Mouse (Mus musculus) hindbrain, postnatal 0 days (tissue): Measurements from ENCODE around the gene Dennd6a. TPM values are rescaled to one million over a fixed set of nuclear protein-coding genes. Genes with fewer than 3 reads are reported as not detected.

Source experiments
- ATAC-seq: fragments of 200-750 bp; cut with Nextera tagmentation; 2 replicates; pipeline ENCODE4 v1.8.0; 2017; ENCODE audit warnings: mild to moderate bottlenecking, moderate TSS enrichment, moderate library complexity
- DNase-seq: peaks from one replicate; pipeline ENCODE4 v3.0.0-alpha.2; 2015; ENCODE audit warnings: low spot score
- H3K27ac ChIP-seq: fragments of 300-500 bp; sonication (generic); 2 replicates; pipeline ENCODE4 v1.5.1; 2014; ENCODE audit warnings: mild to moderate bottlenecking
- H3K27me3 ChIP-seq: fragments of 300-500 bp; sonication (generic); 2 replicates; pipeline ENCODE4 v1.6.1; 2014; ENCODE audit warnings: low read length, mixed read lengths; ENCODE audit not compliant: insufficient read depth
- H3K36me3 ChIP-seq: fragments of 300-500 bp; sonication (generic); 2 replicates; pipeline ENCODE4 v1.6.1; 2014; ENCODE audit warnings: low read length, mixed read lengths; ENCODE audit not compliant: insufficient read depth
- H3K4me1 ChIP-seq: fragments of 300-500 bp; sonication (generic); 2 replicates; pipeline ENCODE4 v1.6.1; 2014; ENCODE audit warnings: antibody characterized with exemption, low read length, mixed read lengths; ENCODE audit not compliant: insufficient read depth
- H3K4me2 ChIP-seq: fragments of 300-500 bp; sonication (generic); 2 replicates; pipeline ENCODE4 v1.6.1; 2014; ENCODE audit warnings: low read depth, mild to moderate bottlenecking, low read length, moderate library complexity, mixed read lengths
- H3K4me3 ChIP-seq: fragments of 300-500 bp; sonication (generic); 2 replicates; pipeline ENCODE4 v1.5.1; 2014; ENCODE audit warnings: low read length
- H3K9ac ChIP-seq: fragments of 300-500 bp; sonication (generic); replicated peaks from 2 replicates; pipeline ENCODE4 v1.6.1; 2014; ENCODE audit warnings: mild to moderate bottlenecking, low read length, moderate library complexity, mixed read lengths
- H3K9me3 ChIP-seq: fragments of 300-500 bp; sonication (generic); 2 replicates; pipeline ENCODE4 v1.6.1; 2016; ENCODE audit warnings: low read length, mixed read lengths
- CTCF ChIP-seq: IDR thresholded peaks from 2 replicates; pipeline ENCODE4 v1.5.1; 2016; ENCODE audit warnings: antibody characterized with exemption, control low read depth, low read depth
- WGBS: fragments of 180-500 bp; shearing (Covaris S2); extraction: QIAGEN DNeasy Blood & Tissue Kit; methylation state at CpG from one replicate; pipeline ENCODE4 v1.1.7; 2014; 5-methylcytosine and 5-hydroxymethylcytosine counted together
- polyA plus RNA-seq: library from polyadenylated mRNA; unstranded; fragments of >200 nt; fragmentation: Nextera tagmentation; extraction: Ambion mirVana; gene quantifications from 2 replicates; pipeline ENCODE4 v1.2.1, GENCODE M21; 2015
- total RNA-seq: library from RNA; depleted of rRNA; stranded (reverse); fragments of >200 nt; gene quantifications from 2 replicates; pipeline ENCODE4 v1.2.3, GENCODE M21; 2014

Gene Dennd6a
- total and polyA plus RNA-seq, 2 experiments from 2014 or later: 13.7 to 33.8 TPM

GRCm38 (mm10) chr14:26591353-26591752 is 17.7 kb downstream of the Dennd6a start:
- Histone ChIP-seq H3K9ac (no peak overlapping the region), H3K9me3 (no peaks in the 10 kb centered on the region), H3K4me1 (no peaks in the 10 kb centered on the region), H3K4me2 (no peak overlapping the region), H3K4me3 (no peak overlapping the region), H3K36me3 (no peaks in the 10 kb centered on the region; the same call in 1 of the 2 replicates), H3K27me3 (no peaks in the 10 kb centered on the region), H3K27ac (no peak overlapping the region)
- 0 out of 2 replicates have a peak, but pooled peaks have one; percentile 19 for TF ChIP-seq CTCF
- ATAC-seq: no peak
- no peak for DNase-seq

- 85% methylated on average over 2 of the region's 2 CpGs for WGBS
- Histone ChIP-seq H3K36me3 (peaks cover 9% of the 10 kb centered on the region), H3K27me3 (no peaks in the 10 kb centered on the region), H3K9ac (no peak overlapping the region), H3K4me1 (no peaks in the 10 kb centered on the region), H3K27ac (no peak overlapping the region), H3K4me2 (no peak overlapping the region), H3K4me3 (no peak overlapping the region), H3K9me3 (0 out of 2 replicates have a peak, but pooled peaks cover 2% of the 10 kb centered on the region)
- DNase-seq: no peak
- TF ChIP-seq CTCF: no peak
- no peak for ATAC-seq
These were observed 19.7 kb downstream of the Dennd6a start for GRCm38 (mm10) chr14:26593281-26593895.

GRCm38 (mm10) chr14:26595167-26595566 is 21.5 kb downstream of the Dennd6a start:
- ATAC-seq (no peak), DNase-seq (no peak)
- H3K4me1 ChIP-seq: no peaks in the 10 kb centered on the region
- 95% methylated on average over 7 of the region's 7 CpGs for WGBS
- TF ChIP-seq CTCF: no peak
- H3K9me3 ChIP-seq: 0 out of 2 replicates have a peak, but pooled peaks cover 2% of the 10 kb centered on the region
- no peaks in the 10 kb centered on the region for H3K27me3 ChIP-seq
- H3K4me3 ChIP-seq: no peak overlapping the region
- no peak overlapping the region for H3K9ac ChIP-seq
- H3K36me3 ChIP-seq: peaks cover 9% of the 10 kb centered on the region
- H3K4me2 ChIP-seq: no peak overlapping the region
- H3K27ac ChIP-seq: no peak overlapping the region

DNA sequence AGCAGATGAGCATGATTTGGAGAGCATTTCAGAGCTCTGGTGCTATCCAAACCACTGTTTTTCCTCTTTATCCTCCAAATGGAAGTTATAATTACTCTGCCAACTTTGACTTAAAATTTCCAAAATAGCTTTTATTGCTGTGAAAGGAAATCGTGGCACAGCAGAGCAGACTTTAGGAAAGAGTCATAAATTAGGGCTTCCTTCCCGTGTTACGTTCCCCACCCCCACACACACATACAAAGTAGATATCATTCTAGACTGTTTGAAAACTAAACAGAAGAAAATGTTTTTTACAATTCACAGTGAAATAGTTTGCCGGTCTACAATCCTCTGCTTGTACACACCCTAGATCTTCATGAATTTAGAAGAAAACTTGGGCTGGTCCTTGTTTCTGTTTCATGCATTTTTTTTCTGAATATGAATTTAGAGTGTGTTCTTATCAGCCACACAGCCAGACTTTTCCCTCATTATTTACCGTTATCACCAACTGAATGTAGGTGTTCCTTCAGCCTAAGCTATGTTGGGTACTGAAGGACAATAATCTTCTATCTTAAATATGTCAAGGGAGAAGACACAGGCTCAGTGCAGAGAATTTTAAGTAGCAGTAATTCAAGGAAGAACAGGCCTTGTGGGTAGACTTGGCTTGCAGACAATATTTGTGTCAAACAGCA is 22.2 kb downstream of the Dennd6a start:
- DNase-seq (no peak), ATAC-seq (no peak)
- Histone ChIP-seq H3K36me3 (peaks cover 9% of the 10 kb centered on the region), H3K27me3 (no peaks in the 10 kb centered on the region), H3K9ac (no peak overlapping the region), H3K4me1 (no peaks in the 10 kb centered on the region), H3K4me3 (no peak overlapping the region), H3K9me3 (0 out of 2 replicates have a peak, but pooled peaks cover 2% of the 10 kb centered on the region), H3K4me2 (no peak overlapping the region), H3K27ac (no peak overlapping the region)
- WGBS: 90% methylated on average over 5 of the region's 5 CpGs
- no peak for TF ChIP-seq CTCF

DNA sequence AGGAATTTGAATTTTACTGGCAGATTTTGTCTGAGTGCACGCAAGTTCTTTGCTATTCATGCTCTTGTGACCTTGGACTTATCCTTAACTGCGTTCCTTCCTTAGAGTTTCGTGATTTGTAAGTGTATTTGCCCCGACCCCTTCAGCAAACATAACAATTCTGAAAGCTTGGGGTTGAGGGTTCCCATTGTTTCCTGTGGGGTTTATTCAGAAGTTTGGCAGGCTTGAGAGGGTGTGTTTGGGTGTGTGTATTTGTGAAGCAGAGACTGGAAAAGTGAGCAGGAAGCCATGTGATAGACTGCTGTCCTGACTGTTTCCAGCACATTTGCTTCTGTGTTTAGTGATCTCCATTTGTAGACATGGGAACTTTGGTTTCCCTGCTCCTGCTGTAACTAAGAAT is 31.7 kb downstream of the Dennd6a start:
- WGBS: 84% methylated on average over 4 of the region's 4 CpGs
- DNase-seq (no peak), ATAC-seq (no peak)
- no peaks in the 10 kb centered on the region for H3K4me1 ChIP-seq
- no peak overlapping the region for H3K9ac ChIP-seq
- no peaks in the 10 kb centered on the region for H3K27me3 ChIP-seq
- no peak for TF ChIP-seq CTCF
- no peak overlapping the region for H3K4me2 ChIP-seq
- H3K36me3 ChIP-seq: peaks cover 36% of the 10 kb centered on the region
- no peaks in the 10 kb centered on the region for H3K9me3 ChIP-seq
- no peak overlapping the region for H3K27ac ChIP-seq
- no peak overlapping the region for H3K4me3 ChIP-seq

- Histone ChIP-seq H3K9me3 (no peaks in the 10 kb centered on the region), H3K4me2 (no peak overlapping the region), H3K4me1 (no peaks in the 10 kb centered on the region), H3K27me3 (no peaks in the 10 kb centered on the region), H3K4me3 (no peak overlapping the region), H3K9ac (no peak overlapping the region), H3K36me3 (peaks cover 47% of the 10 kb centered on the region), H3K27ac (no peak overlapping the region)
- TF ChIP-seq CTCF: no peak
- WGBS: 95% methylated on average over 1 of the region's 1 CpGs
- DNase-seq (no peak), ATAC-seq (no peak)
These were observed 36.0 kb downstream of the Dennd6a start for GRCm38 (mm10) chr14:26609674-26610073.

DNA sequence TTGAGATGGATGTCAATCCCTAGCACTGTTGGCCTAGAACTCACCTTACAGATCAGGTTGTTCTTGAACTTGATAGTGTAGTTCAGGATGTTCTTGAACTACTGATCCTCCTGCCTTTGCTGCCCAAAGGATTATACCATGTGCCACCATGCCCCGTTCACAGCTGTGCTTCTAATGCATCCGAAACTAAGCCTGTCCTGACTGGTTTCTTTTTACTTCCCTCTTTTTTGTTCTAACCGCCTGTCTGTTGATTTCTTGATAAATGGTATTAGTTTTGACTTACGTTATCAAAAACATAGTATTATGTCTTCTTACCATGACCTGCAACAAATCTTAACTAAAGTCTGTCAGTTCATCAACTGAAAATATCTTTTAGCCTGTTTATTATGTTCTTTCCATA is 37.0 kb downstream of the Dennd6a start:
- DNase-seq (no peak), ATAC-seq (no peak)
- Histone ChIP-seq H3K9ac (no peak overlapping the region), H3K36me3 (peaks cover 43% of the 10 kb centered on the region), H3K27me3 (no peaks in the 10 kb centered on the region), H3K27ac (no peak overlapping the region), H3K4me1 (no peaks in the 10 kb centered on the region), H3K4me3 (no peak overlapping the region), H3K4me2 (no peak overlapping the region), H3K9me3 (no peaks in the 10 kb centered on the region)
- no peak for TF ChIP-seq CTCF
- 94% methylated on average over 4 of the region's 4 CpGs for WGBS
